Mouse (Mus musculus) stomach, postnatal 0 days (tissue): ENCODE results near the gene Gcsh.

ENCODE experiments used
- CTCF ChIP-seq: IDR thresholded peaks from 2 replicates; pipeline ENCODE4 v1.5.1; 2016; ENCODE audit warnings: antibody characterized with exemption, low read depth, mild to moderate bottlenecking, moderate library complexity
- EP300 ChIP-seq: optimal IDR thresholded peaks from 2 replicates; pipeline ENCODE3; 2016; ENCODE audit warnings: antibody characterized with exemption

GRCm38 (mm10) chr8:117022297-117022993 is 29.1 kb upstream of the Gcsh start:
- TF ChIP-seq CTCF (peak; percentile 35; the same call in 1 of the 2 replicates), EP300 (no peak)
